Mouse (Mus musculus): ENCODE results near the gene Nell2. TPM values are rescaled to one million over a fixed set of nuclear protein-coding genes. Genes with fewer than 3 reads are reported as not detected.

The Nell2 gene
- under 1 TPM in 1 of 2 experiments, not detected in 1; 0.07 TPM for polyA plus RNA-seq (2017; shearing (Covaris generic))

DNA sequence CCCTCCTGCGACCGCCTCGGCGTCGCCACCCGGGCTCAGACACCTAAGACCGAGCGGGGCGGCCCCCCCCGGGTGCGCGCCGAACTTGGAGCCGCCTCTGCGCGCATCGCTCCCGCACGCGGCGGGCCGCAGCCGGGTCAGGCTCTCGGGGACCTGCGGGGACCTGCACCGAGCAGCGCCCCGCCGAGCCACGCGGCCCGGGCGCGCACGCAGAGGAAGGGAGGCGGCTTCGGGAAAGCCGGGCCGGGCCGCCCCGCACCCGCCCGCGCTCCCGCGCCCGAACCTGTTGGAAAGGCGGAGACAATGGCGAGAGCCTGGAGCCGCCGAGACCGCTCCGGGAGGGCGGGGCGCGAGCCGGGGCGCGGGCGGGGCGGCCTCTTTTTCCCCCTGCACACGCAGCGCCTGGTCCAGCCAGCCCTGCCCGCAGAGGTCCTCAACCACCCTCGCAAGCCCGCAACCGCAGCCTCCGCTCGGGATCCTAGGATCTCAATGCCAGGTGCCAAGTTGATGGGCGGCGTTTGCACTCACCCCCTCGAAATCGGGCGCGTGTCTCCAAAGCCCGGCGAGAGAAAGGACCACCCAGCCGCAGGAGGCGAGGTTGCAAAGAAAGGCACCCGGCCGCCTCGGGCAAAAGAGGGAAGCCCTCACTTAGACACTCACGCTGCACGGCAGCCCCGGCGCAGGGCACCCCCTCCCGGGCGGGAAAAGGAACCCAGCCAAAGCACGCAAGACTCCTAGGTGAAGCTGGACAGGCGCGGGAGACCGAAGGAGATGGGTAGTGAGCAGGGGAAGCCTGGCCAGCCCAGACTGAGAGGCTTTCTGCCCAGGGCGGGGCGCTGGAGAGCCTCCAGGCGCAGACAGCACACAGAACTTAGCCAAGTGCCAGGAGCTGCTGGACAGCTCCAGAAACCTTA is at the start of gene Nell2:
Gene Nell2 (minus strand): TSS at position 612 of the 914 bp plus-strand sequence.

Other genes with a start within 250 kb of the Nell2 start
- gene Dbx2, start 127.4 kb upstream of the Nell2 start, polyA plus RNA-seq (2017; shearing (Covaris generic)), result under 1 TPM in 1 of 2 experiments, not detected in 1; 0.25 TPM

Measured in activated CD4-positive, CD25-positive, alpha-beta regulatory T cell (primary cell).